Mouse (Mus musculus) testis, adult 2 months (tissue): ENCODE measurements around the gene Akt1s1.

Experiments used
- CTCF ChIP-seq: fragments of 200-500 bp; IDR thresholded peaks from 2 replicates; pipeline ENCODE4 v1.5.1; 2012; ENCODE audit warnings: low read depth, mild to moderate bottlenecking, inconsistent platforms, low read length, moderate library complexity; ENCODE audit not compliant: control insufficient read depth, insufficient read depth, insufficient replicate concordance
- POLR2A ChIP-seq: fragments of 200-500 bp; IDR thresholded peaks from 2 replicates; pipeline ENCODE4 v1.6.1; 2012; ENCODE audit warnings: low read depth, mild to moderate bottlenecking, inconsistent platforms, low read length, moderate library complexity; ENCODE audit not compliant: control insufficient read depth

DNA sequence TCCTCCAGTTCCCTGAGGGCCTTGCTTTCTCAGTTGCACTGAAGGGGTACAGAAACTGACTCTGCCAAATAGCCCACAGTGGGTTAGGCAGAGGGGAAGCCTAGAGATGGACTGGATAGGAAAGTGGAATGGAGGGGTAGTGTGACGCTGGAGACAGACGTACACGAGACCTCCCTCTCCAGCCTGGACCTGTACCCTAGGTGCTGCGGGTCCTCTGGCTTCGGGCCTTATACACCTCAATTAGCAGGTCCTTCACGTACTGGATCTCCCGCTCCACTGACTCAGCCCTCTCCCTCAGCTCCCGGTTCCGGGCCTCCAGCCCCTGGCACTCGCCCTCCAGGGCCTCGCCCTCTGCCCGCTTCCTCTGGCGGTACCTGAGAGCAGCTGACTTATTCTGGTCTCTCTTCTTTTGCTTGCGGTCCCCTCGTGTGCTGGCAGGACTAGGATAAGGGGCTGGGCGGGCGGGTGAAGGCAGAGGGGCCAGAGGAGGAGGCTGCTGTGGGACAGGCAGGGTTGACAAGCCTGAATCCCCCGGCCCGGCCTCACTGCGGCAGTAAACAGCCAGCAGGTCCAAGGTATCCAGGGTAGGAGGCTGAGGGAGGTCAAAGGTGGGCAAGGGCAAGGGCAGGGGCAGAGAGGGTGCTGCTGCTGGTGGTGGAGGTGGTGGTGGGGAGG is 36.0 kb upstream of the Akt1s1 start:
- TF ChIP-seq CTCF: no peak
- no peak for TF ChIP-seq POLR2A
